Comparison of ENCODE assay signal across 8 mouse cellular contexts in genomic region chr8:22399285-22399880, GRCm38 (mm10). TPM values are rescaled to one million over a fixed set of nuclear protein-coding genes. Genes with fewer than 3 reads are reported as not detected.
DNase-seq lines count a peak whose midpoint lies in the region; ATAC-seq and TF ChIP-seq lines count a peak whose summit lies in the region.

No protein-coding gene starts in this region.

- peak overlapping the region; percentile 61 for H3K4me2 ChIP-seq in hindbrain, embryonic 12.5 days (replicated peaks)
- peak overlapping the region; percentile 83 for H3K4me2 ChIP-seq in midbrain, embryonic 13.5 days (replicated peaks)

- peak; percentile 20 for DNase-seq in kidney, adult 11 months
- no peak for DNase-seq in kidney, postnatal 14 days
- no peak for DNase-seq in layer of hippocampus, postnatal 36 days
- no peak for DNase-seq in T-cell, adult 2 months (ENCODE audit: low spot score)
- DNase-seq in left cerebral cortex, adult 11 months (ENCODE audit: low spot score), result no peak

- TF ChIP-seq POLR2A in bone marrow macrophage, adult 2 months (IDR thresholded peaks at IDR 0.05; ENCODE audit: borderline replicate concordance, low read depth, low read length), result no peak

- 89% methylated on average over 8 of the region's 8 CpGs for WGBS in hindbrain, embryonic 12.5 days
- WGBS in midbrain, embryonic 13.5 days, result 90% methylated on average over 8 of the region's 8 CpGs

- peaks cover 4% of the 10 kb centered on the region for H3K4me1 ChIP-seq in bone marrow macrophage, adult 2 months (ENCODE audit: control insufficient read depth, insufficient read depth, low read length)
- H3K4me1 ChIP-seq in hindbrain, embryonic 12.5 days, result 0 out of 2 replicates have a peak, but pooled peaks cover 3% of the 10 kb centered on the region
- peaks cover 11% of the 10 kb centered on the region for H3K4me1 ChIP-seq in midbrain, embryonic 13.5 days (replicated peaks)

- no peaks in the 10 kb centered on the region for H3K36me3 ChIP-seq in hindbrain, embryonic 12.5 days
- no peaks in the 10 kb centered on the region for H3K36me3 ChIP-seq in midbrain, embryonic 13.5 days

- no peak for TF ChIP-seq CTCF in bone marrow macrophage, adult 2 months (IDR thresholded peaks at IDR 0.05; ENCODE audit: low read depth, low read length)

- H3K27ac ChIP-seq in bone marrow macrophage, adult 2 months (ENCODE audit: insufficient read depth, low read depth, low read length), result no peak overlapping the region
- peak overlapping the region; percentile 56 for H3K27ac ChIP-seq in hindbrain, embryonic 12.5 days
- H3K27ac ChIP-seq in midbrain, embryonic 13.5 days, result no peak overlapping the region

- H3K9me3 ChIP-seq in hindbrain, embryonic 12.5 days (replicated peaks), result no peaks in the 10 kb centered on the region
- no peaks in the 10 kb centered on the region for H3K9me3 ChIP-seq in midbrain, embryonic 13.5 days

- no peak for ATAC-seq in hindbrain, embryonic 12.5 days (ENCODE audit: low FRiP score)
- ATAC-seq in midbrain, embryonic 13.5 days, result no peak

- peak overlapping the region; percentile 67 for H3K9ac ChIP-seq in hindbrain, embryonic 12.5 days
- no peak overlapping the region for H3K9ac ChIP-seq in midbrain, embryonic 13.5 days (replicated peaks)

- no peaks in the 10 kb centered on the region for H3K27me3 ChIP-seq in hindbrain, embryonic 12.5 days
- H3K27me3 ChIP-seq in midbrain, embryonic 13.5 days, result no peaks in the 10 kb centered on the region

- H3K4me3 ChIP-seq in bone marrow macrophage, adult 2 months (ENCODE audit: insufficient read depth, low read length), result peak overlapping the region; percentile 99
- peak overlapping the region; percentile 64 for H3K4me3 ChIP-seq in hindbrain, embryonic 12.5 days
- peak overlapping the region; percentile 72 for H3K4me3 ChIP-seq in midbrain, embryonic 13.5 days (replicated peaks)

RNA-seq across cellular contexts. Expression of gene Slc25a15, which starts 1.0 kb away (rescaled TPM):
- 4.5 and 5.0 TPM in 2 replicates for polyA plus RNA-seq in bone marrow macrophage, adult 2 months (2012; ENCODE audit: insufficient read depth, insufficient read length, missing spikeins)
- 13.6 and 14.0 TPM in 2 replicates for polyA plus RNA-seq in hindbrain, embryonic 12.5 days (2016; fragmentation: Nextera tagmentation; extraction: Ambion mirVana)
- 8.3 and 8.5 TPM in 2 replicates for polyA plus RNA-seq in midbrain, embryonic 13.5 days (2015; fragmentation: Nextera tagmentation; extraction: Ambion mirVana)
- 10 to 100 TPM; 11.6 to 12.8 TPM for total RNA-seq in layer of hippocampus, postnatal 36 days (2021)

RNA-seq across cellular contexts. Expression of gene Mrps31, which starts 11.8 kb away (rescaled TPM):
- polyA plus RNA-seq in bone marrow macrophage, adult 2 months (2012; ENCODE audit: insufficient read depth, insufficient read length, missing spikeins), result 17.2 and 21.2 TPM in 2 replicates
- 38.2 and 41.1 TPM in 2 replicates for polyA plus RNA-seq in hindbrain, embryonic 12.5 days (2016; fragmentation: Nextera tagmentation; extraction: Ambion mirVana)
- 36.7 and 36.8 TPM in 2 replicates for polyA plus RNA-seq in midbrain, embryonic 13.5 days (2015; fragmentation: Nextera tagmentation; extraction: Ambion mirVana)
- total RNA-seq in layer of hippocampus, postnatal 36 days (2021), result 10 to 100 TPM; 23.9 to 26.6 TPM
